Mouse (Mus musculus): ENCODE measurements around the gene Pigr. TPM values are rescaled to one million over a fixed set of nuclear protein-coding genes. Genes with fewer than 3 reads are reported as not detected.

Gene Pigr
- 748 and 1,411 TPM in 2 replicates for polyA plus RNA-seq (2012; rRNA removed)

DNA sequence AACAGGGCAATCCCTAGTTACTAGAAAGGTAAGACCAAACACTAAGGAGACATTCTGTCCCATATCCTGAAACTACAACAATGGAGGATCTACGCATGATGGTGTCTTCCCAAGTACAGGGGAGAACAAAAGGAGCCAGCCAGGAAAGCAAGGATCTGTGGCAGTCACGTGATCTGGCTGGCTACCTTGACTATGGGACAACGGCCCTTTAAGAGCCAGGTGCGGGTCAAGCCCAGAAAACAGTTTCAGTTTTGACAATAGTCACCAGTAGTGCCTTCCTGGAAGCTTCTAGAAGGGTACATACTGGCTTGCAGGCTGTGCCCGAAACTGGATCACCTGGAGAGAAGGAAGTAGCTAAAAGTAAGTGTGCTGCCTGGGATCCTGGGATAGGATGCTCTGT lies at the start of gene Pigr:
TSS of gene Pigr (plus strand) at position 237 of the 400 bp plus-strand sequence.
- 33% methylated on average over 5 of the region's 5 CpGs for WGBS
- DNase-seq (ENCODE audit: low read depth, low spot score), result no peak

DNA sequence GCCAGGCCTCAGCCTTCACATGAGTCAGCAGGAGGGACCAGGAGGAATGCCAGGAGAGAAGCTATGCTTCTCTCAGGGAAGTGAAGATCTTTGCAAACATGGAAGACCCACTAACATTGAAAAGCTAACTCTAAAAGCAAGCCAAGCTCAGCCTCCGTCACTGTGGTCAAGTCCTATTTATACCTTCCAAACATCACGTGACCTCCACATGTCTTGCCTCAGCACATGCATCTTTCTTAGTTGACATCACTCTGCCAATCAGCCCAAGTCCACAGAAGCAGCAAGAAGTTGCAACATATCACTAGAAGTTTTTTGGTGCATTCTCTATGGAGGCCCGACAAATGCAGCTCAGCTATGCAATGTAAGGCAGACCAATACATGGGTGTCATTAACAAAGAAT lies 46.6 kb upstream of the Pigr start:
- WGBS, result 92% methylated on average over 3 of the region's 3 CpGs
- no peak for DNase-seq (ENCODE audit: low read depth, low spot score)

DNA sequence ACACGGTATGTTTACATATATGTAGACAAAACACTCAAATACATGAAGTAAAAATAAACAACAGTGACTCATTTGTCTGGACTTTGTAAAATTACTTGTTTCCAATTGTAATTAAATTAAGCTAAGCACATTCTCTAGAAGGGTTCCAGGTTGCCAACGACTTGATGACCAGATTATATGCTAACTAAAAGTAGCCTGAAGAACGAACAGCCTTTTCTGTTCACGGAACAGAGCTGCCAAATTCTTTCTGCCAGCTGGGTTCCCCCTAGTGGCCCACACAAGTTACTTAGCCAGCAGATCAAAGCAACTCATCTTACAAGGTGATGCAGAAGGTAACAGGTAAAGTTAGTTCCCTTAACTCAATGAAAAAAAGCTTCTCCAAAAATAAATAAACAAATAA lies 42.4 kb upstream of the Pigr start:
- no peak for DNase-seq (ENCODE audit: low read depth, low spot score)
- 4% methylated on average over 4 of the region's 4 CpGs for WGBS

DNA sequence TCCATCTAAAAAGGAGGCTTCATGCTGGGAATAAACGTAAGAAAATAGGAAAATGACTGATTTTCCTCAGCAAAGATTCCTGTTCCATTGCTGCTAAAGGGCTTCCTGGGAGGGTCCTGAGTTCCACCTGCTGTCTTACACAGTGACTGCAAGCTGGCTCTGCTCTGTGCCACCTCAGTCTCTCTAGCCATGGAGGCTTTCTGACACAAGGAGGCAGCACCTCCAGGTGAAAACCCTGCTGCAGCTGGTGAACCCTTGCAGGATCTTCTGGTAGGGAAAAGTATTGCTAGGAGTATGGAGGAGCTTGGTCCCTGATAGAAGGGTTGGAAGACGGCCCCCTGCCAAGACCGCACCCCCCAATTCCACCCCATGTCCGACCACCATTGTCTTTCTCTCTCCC lies 39.5 kb upstream of the Pigr start:
- WGBS, result 26% methylated on average over 4 of the region's 4 CpGs
- DNase-seq (ENCODE audit: low read depth, low spot score), result no peak

DNA sequence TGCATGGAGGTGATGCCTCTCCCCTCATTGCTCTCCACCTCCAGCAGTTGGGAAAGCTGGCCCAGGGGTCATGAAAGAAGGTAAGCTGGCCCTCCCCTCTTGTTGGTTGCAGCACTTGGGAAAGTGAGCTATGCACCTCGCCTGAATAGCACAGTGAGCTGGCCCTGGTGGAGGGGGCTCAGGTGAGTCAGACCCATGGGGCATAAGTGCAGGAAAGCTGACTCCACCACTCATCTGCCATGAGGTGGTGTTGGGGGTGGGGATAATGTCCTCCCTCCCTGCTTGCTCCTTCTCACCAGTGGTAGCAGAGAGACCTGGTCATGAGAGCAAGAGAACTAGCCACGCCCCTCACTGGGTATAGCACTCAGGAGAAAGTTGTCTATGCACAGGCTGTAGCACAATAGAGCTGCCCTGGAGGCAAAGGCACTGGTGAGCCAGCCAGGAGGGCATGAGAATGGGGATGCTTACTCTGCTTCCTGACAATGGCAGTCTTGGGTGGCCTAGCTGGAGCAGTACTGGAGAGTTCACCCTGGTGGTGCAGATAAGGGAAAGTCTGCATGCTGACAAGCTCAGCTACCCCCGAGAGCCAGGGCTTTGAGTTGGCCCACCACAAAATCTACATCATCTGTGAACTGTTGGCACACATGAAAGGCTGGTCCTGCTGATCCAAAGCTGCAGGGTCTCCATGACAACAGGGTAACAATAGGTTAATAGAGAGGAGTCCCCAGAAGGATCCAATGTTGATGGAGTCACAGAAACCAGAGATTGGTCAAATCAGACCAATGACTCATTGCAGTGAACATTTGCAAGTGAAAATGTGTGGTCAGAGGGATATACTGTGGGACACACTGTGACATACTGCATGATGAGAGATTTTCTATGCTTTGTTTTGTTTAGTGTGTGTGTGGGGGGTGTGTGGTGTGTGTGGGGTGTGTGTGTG lies 36.7 kb upstream of the Pigr start:
- WGBS, result 76% methylated on average over 3 of the region's 3 CpGs
- DNase-seq (ENCODE audit: low read depth, low spot score), result no peak

DNA sequence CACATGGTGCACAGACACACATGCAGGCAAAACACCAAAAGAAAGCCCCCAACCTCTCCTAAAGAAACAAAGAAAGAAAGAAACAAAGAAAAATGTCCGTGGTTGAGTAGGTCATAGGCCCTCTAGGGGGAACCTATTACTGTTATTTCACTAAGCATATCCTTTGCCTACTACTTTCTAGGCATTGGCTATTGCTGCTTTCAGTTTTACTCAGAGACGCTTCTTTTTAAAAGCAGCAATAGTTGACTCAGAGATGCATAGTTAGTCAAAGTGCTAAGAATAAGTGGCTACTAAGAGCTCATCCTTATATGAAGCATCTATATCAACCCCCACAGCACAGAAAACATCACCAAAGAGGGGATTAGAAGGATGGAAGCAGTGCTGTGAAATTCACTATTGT lies 31.2 kb upstream of the Pigr start:
- no peak for DNase-seq (ENCODE audit: low read depth, low spot score)
- WGBS, result 75% methylated on average over 2 of the region's 2 CpGs

DNA sequence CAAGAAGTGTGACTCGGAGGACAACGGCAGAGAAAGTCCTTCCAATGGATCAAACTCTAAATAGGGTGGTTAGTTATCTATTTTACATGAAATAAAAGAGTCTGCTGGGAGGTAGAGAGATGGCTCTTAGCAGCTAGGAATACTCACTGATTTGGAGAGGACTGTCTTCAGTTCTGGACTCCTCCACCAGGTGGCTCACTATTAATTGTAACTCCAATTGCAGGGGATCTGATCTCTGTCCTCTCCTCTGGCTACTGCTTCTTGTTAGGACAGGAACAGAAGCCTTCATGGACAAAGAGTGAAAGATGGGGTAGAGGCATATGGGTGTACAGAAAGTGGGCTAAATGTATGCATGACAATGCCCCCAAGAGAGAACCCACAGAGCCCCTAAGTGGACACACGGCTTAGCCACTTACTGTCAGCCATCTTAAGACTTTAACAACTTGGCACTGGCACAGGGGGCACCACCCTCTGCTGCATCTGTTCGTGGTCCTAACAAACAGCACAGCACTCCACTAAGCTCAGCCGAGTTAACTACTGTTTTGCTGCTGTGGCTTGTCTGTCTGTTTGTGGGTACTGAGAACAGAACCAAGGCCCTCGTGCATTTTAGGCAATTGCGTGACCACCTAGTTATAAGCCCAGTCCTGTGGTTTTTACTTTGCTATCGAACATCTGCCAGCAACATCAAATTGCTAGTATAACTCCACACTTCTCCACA lies 29.4 kb upstream of the Pigr start:
- 38% methylated on average over 8 of the region's 8 CpGs for WGBS

DNA sequence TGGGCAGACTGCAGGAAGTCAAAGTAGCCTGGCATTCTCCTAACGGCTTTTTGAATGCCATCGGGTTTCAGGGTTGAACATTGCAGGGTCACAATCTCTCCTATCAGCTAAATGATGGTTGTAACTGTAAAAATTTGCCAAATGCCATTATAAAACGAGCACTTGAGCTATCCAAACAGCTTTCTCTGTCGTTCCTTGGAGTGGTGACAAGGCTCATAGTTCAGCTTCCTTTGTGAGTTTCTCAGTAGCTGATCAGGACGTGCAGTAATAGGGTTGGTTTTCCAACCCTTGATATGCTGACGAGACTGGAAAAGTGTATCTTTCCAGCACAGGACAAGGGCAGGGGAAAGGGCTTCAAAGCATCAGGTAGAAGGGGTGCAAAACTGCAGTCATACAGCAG lies 28.4 kb upstream of the Pigr start:
- 12% methylated on average over 6 of the region's 6 CpGs for WGBS
- DNase-seq (ENCODE audit: low read depth, low spot score), result peak; percentile 85

More for the DNA sequence above, 29.4 kb upstream of the Pigr start:
- DNase-seq (ENCODE audit: low read depth, low spot score), result peak; percentile 78

DNA sequence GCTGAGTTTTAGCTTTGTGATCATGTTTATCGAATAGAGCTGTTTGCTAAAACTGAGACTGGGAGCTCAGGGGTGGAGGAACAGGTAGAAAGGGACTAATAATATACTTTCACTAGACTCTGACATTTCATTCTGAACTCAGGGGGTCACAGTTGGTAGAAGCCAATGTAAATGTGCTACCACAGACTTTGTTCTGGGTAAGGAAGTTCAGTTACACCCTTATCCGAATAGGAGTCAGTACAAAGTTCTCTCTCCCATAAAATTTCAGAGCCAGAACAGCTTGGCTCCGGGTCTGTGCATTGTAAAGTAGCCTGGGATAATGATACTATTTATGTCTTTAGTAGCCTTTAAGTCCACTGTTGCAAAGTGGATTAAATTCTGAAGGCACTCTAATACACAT lies 27.9 kb upstream of the Pigr start:
- 11% methylated on average over 3 of the region's 3 CpGs for WGBS
- DNase-seq (ENCODE audit: low read depth, low spot score), result peak; percentile 75

DNA sequence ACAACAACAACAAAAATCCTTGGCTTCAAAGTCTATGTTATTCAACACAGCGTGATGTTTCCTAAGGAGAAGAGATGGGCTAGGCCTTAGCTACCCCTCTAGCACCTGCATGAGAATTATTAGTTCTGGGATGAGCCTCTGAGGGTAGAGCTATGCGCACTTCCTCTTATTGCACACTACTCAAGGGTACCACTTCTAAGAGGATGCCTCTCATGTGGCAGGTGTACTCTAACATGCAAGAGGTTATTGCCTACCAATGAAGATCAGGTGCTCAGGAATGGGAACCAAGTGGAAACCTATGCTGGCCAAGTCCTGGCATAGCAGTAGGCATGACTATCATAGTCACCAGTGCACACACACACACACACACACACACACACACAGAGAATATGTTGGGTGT lies 27.1 kb upstream of the Pigr start:
- WGBS, result 57% methylated on average over 2 of the region's 2 CpGs

DNA sequence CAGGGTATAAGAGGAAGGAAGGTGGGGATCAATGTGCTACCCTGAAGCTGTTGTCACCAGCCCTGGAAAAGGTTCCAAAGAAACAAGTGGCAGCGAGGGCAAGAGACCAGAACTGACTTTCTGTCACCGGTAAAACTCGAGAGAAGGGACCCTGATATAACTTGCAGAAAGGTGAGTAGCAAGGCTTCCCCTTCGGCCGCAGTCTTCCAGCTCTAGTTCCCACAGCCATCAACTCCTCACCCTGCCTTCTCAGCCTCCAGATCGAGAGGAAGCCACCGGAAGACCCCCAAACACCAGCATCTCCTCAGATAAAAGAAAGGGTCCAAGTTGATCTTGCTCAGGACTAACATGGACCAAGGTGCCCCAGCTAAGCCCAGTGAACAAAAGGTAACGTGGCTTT lies 25.9 kb upstream of the Pigr start, which contains the start of gene Fcamr:
TSS of gene Fcamr (plus strand) at position 301 of the 400 bp plus-strand sequence.
- DNase-seq (ENCODE audit: low read depth, low spot score), result no peak
- 91% methylated on average over 8 of the region's 8 CpGs for WGBS

More for the DNA sequence above, 27.1 kb upstream of the Pigr start:
- DNase-seq (ENCODE audit: low read depth, low spot score), result no peak

DNA sequence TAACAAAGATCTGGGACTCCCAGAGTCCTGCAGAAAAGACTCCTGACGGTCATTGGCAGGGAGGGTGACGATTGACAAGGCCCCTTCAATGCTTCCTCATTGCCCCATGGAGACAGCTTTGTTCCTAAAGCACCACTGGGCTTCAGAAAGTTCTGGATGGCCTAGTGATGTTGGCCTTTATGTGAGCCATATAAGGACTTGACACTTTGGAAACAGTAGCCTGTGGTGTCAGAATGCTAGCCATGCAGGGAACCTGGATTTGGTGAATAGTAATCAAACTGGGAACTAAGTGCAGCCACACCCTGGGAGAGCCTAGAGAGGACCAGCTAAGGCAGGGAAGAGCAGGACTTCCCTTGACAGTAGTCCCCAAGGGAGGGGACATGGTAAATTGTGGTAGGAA lies 25.0 kb upstream of the Pigr start:
- DNase-seq (ENCODE audit: low read depth, low spot score), result no peak
- 34% methylated on average over 2 of the region's 2 CpGs for WGBS

DNA sequence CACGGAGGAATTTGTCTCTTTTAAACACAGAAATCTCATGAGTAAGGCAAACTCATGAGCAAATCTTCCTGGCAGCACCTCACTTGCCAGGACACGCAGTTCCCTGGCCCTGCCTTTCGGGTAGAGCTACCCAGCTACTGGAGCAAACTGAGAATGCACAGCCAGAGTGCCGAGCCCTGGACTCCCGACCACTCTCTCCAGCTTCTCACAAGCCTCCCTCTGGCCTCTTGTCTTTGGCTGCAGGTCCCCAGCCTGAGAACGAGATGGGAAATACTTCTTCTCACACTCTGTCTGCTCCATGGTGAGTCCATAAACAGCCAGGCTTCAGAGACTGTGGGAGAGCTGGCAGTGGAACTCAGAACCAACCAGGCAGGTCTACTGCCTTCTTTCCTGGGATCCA lies 23.5 kb upstream of the Pigr start:
- no peak for DNase-seq (ENCODE audit: low read depth, low spot score)
- 30% methylated on average over 6 of the region's 6 CpGs for WGBS

DNA sequence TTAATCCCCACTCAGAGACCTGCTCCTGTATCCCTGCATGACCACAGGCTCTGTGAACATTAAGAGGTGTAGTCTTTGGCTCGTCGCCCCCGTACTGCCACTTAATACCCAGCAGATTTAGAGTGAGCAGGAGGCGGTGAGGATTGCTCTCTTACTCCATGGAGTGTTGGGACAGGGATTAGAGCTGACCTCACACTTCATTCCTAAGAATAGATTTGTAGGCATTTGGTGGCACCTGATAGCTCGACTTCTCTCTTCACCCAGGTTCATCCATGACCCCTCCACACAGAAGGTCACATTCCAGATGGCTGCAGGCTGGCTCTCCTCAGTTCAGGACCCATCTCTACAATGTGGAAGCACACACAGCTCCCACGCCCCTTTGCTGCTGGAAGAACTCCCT lies 22.2 kb upstream of the Pigr start:
- 48% methylated on average over 6 of the region's 6 CpGs for WGBS
- no peak for DNase-seq (ENCODE audit: low read depth, low spot score)

DNA sequence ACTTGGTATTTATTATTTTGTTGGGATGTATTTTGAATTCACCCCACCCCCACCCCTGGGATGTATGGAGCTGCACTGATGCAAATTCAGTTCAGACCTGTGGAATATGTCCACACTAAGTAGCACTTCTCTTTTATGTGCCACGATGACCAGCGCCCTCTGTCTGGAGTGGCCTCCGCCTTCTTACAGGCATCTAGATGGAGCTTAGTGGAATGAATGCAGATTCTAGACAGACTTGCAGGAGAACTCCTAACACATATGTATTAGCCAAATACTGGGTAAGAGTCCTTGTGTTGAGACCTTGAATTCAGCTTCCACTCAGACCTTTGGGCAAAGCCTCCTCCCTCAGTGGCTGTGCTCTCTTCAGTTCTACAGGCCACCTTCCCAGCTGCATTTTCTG lies 15.6 kb upstream of the Pigr start:
- 74% methylated on average over 3 of the region's 3 CpGs for WGBS
- no peak for DNase-seq (ENCODE audit: low read depth, low spot score)

DNA sequence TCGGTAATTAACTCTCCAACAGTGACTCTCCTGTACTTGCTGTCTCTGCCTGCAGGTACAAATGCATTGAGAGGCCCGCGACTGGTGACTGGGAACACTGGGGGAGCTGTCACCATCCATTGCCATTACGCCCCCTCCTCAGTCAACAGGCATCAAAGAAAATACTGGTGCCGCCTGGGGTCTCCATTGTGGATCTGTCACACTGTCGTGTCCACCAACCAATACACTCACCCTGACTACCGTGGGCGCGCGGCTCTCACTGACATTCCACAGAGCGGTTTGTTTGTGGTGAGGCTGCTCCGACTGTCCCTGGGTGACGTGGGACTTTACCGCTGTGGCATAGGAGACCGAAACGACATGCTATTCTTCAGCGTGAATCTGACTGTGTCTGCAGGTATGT lies 15.2 kb upstream of the Pigr start:
- no peak for DNase-seq (ENCODE audit: low read depth, low spot score)
- WGBS, result 88% methylated on average over 17 of the region's 17 CpGs

DNA sequence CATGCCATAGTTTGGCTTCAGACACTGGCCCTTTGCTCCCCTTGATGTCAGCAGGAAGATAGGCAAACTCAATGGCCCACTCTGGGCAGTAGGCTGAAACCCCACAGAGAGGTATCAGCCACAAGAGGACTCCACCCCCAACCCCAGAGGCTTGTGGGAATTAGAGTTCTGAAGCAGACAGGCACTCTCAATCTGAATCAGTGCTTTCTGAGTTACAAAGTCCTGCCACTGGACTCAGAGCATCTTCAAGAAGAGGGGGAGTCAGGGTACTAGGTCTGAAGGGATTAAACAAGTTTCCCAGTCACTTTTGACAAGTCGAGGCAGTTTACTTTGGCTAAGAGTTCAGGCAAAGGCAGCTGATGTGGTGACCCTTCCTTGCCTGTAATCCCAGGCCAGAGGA lies 6.7 kb upstream of the Pigr start:
- 32% methylated on average over 1 of the region's 1 CpGs for WGBS
- no peak for DNase-seq (ENCODE audit: low read depth, low spot score)

DNA sequence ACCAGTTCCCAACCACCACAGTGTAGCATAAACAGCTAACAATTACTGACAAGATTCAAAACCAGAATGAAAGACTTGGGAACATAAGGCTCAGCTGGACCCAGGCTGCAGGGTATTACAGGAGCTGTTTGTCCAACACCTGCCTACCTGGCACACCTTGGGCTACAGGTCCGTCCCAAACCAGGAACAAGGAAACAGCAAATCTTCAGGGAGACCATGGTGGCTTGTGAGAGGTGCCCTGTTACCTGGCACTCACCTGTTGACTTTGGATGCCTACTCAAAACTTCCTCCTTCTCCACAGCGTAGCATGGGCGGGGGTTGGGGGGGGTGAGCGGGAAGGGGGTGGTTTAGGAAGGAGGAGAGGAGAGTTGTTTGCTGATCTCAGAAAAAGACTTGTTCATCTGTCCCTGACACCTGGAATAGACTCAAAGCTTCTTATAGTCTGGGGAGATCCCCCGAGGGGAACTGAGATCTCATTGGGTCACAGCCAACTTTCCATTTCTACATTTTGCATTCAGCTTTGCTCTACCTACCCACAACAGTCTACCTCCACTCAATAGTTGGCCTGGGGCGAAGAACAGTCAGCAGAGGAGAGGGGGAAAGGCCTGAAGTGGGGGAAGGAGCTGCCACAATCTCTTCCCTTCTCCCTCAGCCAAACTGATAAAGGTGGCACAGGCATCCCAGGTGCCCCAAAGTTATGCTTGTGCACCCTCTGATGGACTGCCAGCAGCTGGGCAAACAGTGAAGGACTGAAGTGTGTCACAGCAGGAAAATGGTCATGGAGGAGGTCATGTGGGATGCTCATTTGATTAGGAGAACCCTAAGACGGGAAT lies 6.0 kb upstream of the Pigr start:
- WGBS, result 25% methylated on average over 7 of the region's 7 CpGs
- no peak for DNase-seq (ENCODE audit: low read depth, low spot score)

DNA sequence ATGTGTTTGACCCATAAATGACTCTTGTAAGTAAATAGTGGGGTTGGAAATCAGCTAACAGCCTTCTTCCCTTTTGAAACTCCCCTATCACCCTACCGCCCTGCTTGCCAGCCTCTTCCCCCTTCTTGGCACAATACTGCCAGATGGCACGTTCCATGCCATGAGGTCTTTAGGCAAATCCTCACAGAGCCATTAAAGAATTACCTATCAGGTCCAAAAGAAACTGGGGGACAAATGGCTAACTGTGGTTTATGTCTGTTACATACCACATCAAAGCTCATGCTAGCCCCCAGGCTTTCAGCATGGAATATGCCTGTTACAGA lies 5.4 kb upstream of the Pigr start:
- 30% methylated on average over 2 of the region's 2 CpGs for WGBS
- no peak for DNase-seq (ENCODE audit: low read depth, low spot score)
